ENCODE assay signal across 27 mouse cellular contexts in the genomic region with DNA sequence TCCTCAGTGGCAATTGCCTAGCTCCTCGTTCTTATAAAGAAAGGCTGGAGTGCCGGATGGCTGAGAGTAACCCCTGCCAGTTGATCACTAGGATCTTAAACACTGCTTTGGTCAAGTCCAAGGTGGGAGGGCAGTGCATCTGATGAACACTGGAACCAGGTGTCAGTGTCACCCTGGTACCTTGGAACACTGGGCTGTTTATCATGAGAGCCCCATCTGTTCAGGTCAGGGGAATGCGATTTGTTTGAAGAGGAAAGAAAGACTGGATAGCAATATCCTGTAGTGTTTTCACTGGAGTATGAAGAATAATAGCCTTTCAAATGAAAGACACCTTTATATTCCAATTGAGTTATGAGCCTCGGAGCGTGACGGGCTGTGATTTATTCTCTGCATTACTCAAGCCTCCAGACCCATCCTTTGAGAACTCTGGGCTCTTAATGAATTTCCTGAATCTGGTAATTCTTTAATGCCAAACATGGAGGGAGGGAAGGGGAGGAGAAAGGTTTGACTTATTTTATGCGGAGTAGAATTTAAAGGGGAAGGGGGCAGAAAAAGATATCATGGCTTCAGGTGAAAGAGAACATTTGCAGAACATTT. TPM values are rescaled to one million over a fixed set of nuclear protein-coding genes. Genes with fewer than 3 reads are reported as not detected.
DNase-seq lines count a peak whose midpoint lies in the region; ATAC-seq and TF ChIP-seq lines count a peak whose summit lies in the region.
"Had no signal": no experiment of that assay in that cellular context is flagged by ENCODE, and none has a peak within 500 bp of the region (broad histone marks: within the 10 kb centered on the region; RNA-seq: fewer than 3 reads in every experiment).

No protein-coding gene starts in this region.

- 9% methylated on average over 7 of the region's 7 CpGs for WGBS in kidney, postnatal 0 days
- 11% methylated on average over 7 of the region's 7 CpGs for WGBS in kidney, embryonic 16.5 days
- WGBS in hindbrain, embryonic 12.5 days, result 56% methylated on average over 7 of the region's 7 CpGs
- 54% methylated on average over 7 of the region's 7 CpGs for WGBS in hindbrain, embryonic 16.5 days
- 33% methylated on average over 7 of the region's 7 CpGs for WGBS in neural tube, embryonic 13.5 days
- 64% methylated on average over 7 of the region's 7 CpGs for WGBS in lung, postnatal 0 days

- no peak overlapping the region for H3K4me2 ChIP-seq in kidney, postnatal 0 days (ENCODE audit: low read length)
- no peak overlapping the region for H3K4me2 ChIP-seq in kidney, embryonic 16.5 days (replicated peaks; ENCODE audit: low read depth, low read length)
- no peak overlapping the region for H3K4me2 ChIP-seq in hindbrain, embryonic 12.5 days (replicated peaks)
- no peak overlapping the region for H3K4me2 ChIP-seq in hindbrain, embryonic 16.5 days (ENCODE audit: low read length)
- H3K4me2 ChIP-seq in neural tube, embryonic 13.5 days, result no peak overlapping the region
- H3K4me2 ChIP-seq in lung, postnatal 0 days (replicated peaks; ENCODE audit: low read depth, low read length), result no peak overlapping the region
- H3K4me2 ChIP-seq: heart, embryonic 11.5 days; liver, embryonic 15.5 days; lung, embryonic 15.5 days had no signal

- H3K36me3 ChIP-seq in kidney, postnatal 0 days (ENCODE audit: insufficient read depth, low read length), result no peaks in the 10 kb centered on the region
- H3K36me3 ChIP-seq in kidney, embryonic 16.5 days (ENCODE audit: insufficient read depth, low read length), result no peaks in the 10 kb centered on the region
- no peaks in the 10 kb centered on the region for H3K36me3 ChIP-seq in hindbrain, embryonic 12.5 days
- H3K36me3 ChIP-seq in hindbrain, embryonic 16.5 days (ENCODE audit: control insufficient read depth, insufficient read depth, low read length), result no peaks in the 10 kb centered on the region
- H3K36me3 ChIP-seq in neural tube, embryonic 13.5 days, result no peaks in the 10 kb centered on the region
- H3K36me3 ChIP-seq in lung, postnatal 0 days (ENCODE audit: insufficient read depth, low read length), result no peaks in the 10 kb centered on the region
- H3K36me3 ChIP-seq: G1E; limb, embryonic 10.5 days; liver, embryonic 15.5 days; lung, embryonic 15.5 days had no signal

- H3K9me3 ChIP-seq in kidney, postnatal 0 days (replicated peaks; ENCODE audit: low read length), result no peaks in the 10 kb centered on the region
- H3K9me3 ChIP-seq in kidney, embryonic 16.5 days (ENCODE audit: low read length), result peaks cover 6% of the 10 kb centered on the region; the same call in 1 of the 2 replicates
- H3K9me3 ChIP-seq in hindbrain, embryonic 12.5 days (replicated peaks), result no peaks in the 10 kb centered on the region
- no peaks in the 10 kb centered on the region for H3K9me3 ChIP-seq in hindbrain, embryonic 16.5 days (ENCODE audit: control insufficient read depth, low read length)
- H3K9me3 ChIP-seq in neural tube, embryonic 13.5 days, result no peaks in the 10 kb centered on the region
- H3K9me3 ChIP-seq in lung, postnatal 0 days (ENCODE audit: low read length), result no peaks in the 10 kb centered on the region
- H3K9me3 ChIP-seq: G1E; limb, embryonic 10.5 days; liver, embryonic 15.5 days; lung, embryonic 15.5 days had no signal

- H3K4me3 ChIP-seq in kidney, postnatal 0 days (replicated peaks; ENCODE audit: low read depth, low read length), result no peak overlapping the region
- no peak overlapping the region for H3K4me3 ChIP-seq in kidney, embryonic 16.5 days (ENCODE audit: low read length)
- H3K4me3 ChIP-seq in hindbrain, embryonic 12.5 days, result no peak overlapping the region
- no peak overlapping the region for H3K4me3 ChIP-seq in hindbrain, embryonic 16.5 days (ENCODE audit: low read length)
- H3K4me3 ChIP-seq in neural tube, embryonic 13.5 days, result no peak overlapping the region
- H3K4me3 ChIP-seq in lung, postnatal 0 days (ENCODE audit: low read depth, low read length), result no peak overlapping the region
- H3K4me3 ChIP-seq: limb, embryonic 10.5 days; liver, embryonic 15.5 days; lung, embryonic 15.5 days; myocyte had no signal

- TF ChIP-seq EP300 in lung, postnatal 0 days (IDR thresholded peaks at IDR 0.05), result no peak

- no peak overlapping the region for H3K9ac ChIP-seq in kidney, postnatal 0 days (ENCODE audit: low read depth, low read length)
- no peak overlapping the region for H3K9ac ChIP-seq in kidney, embryonic 16.5 days (replicated peaks; ENCODE audit: low read length)
- no peak overlapping the region for H3K9ac ChIP-seq in hindbrain, embryonic 12.5 days
- H3K9ac ChIP-seq in hindbrain, embryonic 16.5 days (ENCODE audit: low read depth, low read length), result no peak overlapping the region
- no peak overlapping the region for H3K9ac ChIP-seq in neural tube, embryonic 13.5 days
- no peak overlapping the region for H3K9ac ChIP-seq in lung, postnatal 0 days (replicated peaks; ENCODE audit: low read depth)
- H3K9ac ChIP-seq: liver, embryonic 15.5 days; lung, embryonic 15.5 days had no signal

- ATAC-seq in kidney, postnatal 0 days (replicated peaks; ENCODE audit: low FRiP score, low read depth), result no peak
- no peak for ATAC-seq in kidney, embryonic 16.5 days (ENCODE audit: low FRiP score, low TSS enrichment)
- ATAC-seq in hindbrain, embryonic 12.5 days (ENCODE audit: low FRiP score), result 0 out of 2 replicates have a peak, but pooled peaks have one; percentile 43
- peak; percentile 63; the same call in 1 of the 2 replicates for ATAC-seq in hindbrain, embryonic 16.5 days
- peak; percentile 32; the same call in 1 of the 2 replicates for ATAC-seq in neural tube, embryonic 13.5 days (ENCODE audit: low read depth)
- no peak for ATAC-seq in lung, postnatal 0 days
- ATAC-seq: forebrain, embryonic 14.5 days; intestine, embryonic 16.5 days had no signal

- no peak for TF ChIP-seq CTCF in kidney, postnatal 0 days (IDR thresholded peaks at IDR 0.05; ENCODE audit: low read depth)
- no peak for TF ChIP-seq CTCF in lung, postnatal 0 days (IDR thresholded peaks at IDR 0.05)

- H3K27ac ChIP-seq in kidney, postnatal 0 days, result no peak overlapping the region
- H3K27ac ChIP-seq in kidney, embryonic 16.5 days (ENCODE audit: low read length), result no peak overlapping the region
- peak overlapping the region; percentile 64 for H3K27ac ChIP-seq in hindbrain, embryonic 12.5 days
- H3K27ac ChIP-seq in hindbrain, embryonic 16.5 days (ENCODE audit: low read depth, low read length), result 0 out of 2 replicates have a peak overlapping the region, but pooled peaks have one; percentile 19
- H3K27ac ChIP-seq in neural tube, embryonic 13.5 days (replicated peaks), result peak overlapping the region; percentile 61
- no peak overlapping the region for H3K27ac ChIP-seq in lung, postnatal 0 days (ENCODE audit: low read length)
- H3K27ac ChIP-seq: limb, embryonic 10.5 days; liver, embryonic 15.5 days; lung, embryonic 15.5 days had no signal

- DNase-seq in kidney, postnatal 0 days (ENCODE audit: low spot score), result peak; percentile 47
- DNase-seq in thymus, postnatal 14 days, result no peak
- no peak for DNase-seq in lung, postnatal 0 days (ENCODE audit: low spot score)
- DNase-seq: adrenal gland, adult 2 months; B cell, adult 2 months; cerebellum, adult 18-20 months; cerebellum, postnatal 25 days; gastrocnemius, postnatal 10 days; heart, adult 11 months; kidney, adult 9 months; liver; lung, postnatal 4 days; right cerebral cortex, postnatal 14 days; spleen, adult 18-20 months had no signal

- H3K27me3 ChIP-seq in kidney, postnatal 0 days (ENCODE audit: insufficient read depth, low read length), result no peaks in the 10 kb centered on the region
- no peaks in the 10 kb centered on the region for H3K27me3 ChIP-seq in kidney, embryonic 16.5 days (ENCODE audit: insufficient read depth, low read length)
- H3K27me3 ChIP-seq in hindbrain, embryonic 12.5 days, result no peaks in the 10 kb centered on the region
- H3K27me3 ChIP-seq in hindbrain, embryonic 16.5 days (replicated peaks; ENCODE audit: control insufficient read depth, insufficient read depth, low read length), result no peaks in the 10 kb centered on the region
- no peaks in the 10 kb centered on the region for H3K27me3 ChIP-seq in neural tube, embryonic 13.5 days
- no peaks in the 10 kb centered on the region for H3K27me3 ChIP-seq in lung, postnatal 0 days (replicated peaks; ENCODE audit: insufficient read depth, low read length)
- H3K27me3 ChIP-seq: CH12.LX; liver, embryonic 15.5 days; lung, embryonic 15.5 days had no signal

- H3K4me1 ChIP-seq in kidney, postnatal 0 days (replicated peaks; ENCODE audit: insufficient read depth, low read length), result 0 out of 2 replicates have a peak, but pooled peaks cover 5% of the 10 kb centered on the region
- peaks cover 16% of the 10 kb centered on the region for H3K4me1 ChIP-seq in kidney, embryonic 16.5 days (ENCODE audit: insufficient read depth, low read length)
- H3K4me1 ChIP-seq in hindbrain, embryonic 12.5 days, result peaks cover 7% of the 10 kb centered on the region
- no peaks in the 10 kb centered on the region for H3K4me1 ChIP-seq in hindbrain, embryonic 16.5 days (ENCODE audit: control insufficient read depth, insufficient read depth, low read depth, low read length)
- peaks cover 13% of the 10 kb centered on the region for H3K4me1 ChIP-seq in neural tube, embryonic 13.5 days (replicated peaks)
- no peaks in the 10 kb centered on the region for H3K4me1 ChIP-seq in lung, postnatal 0 days (ENCODE audit: insufficient read depth, low read depth, low read length)
- H3K4me1 ChIP-seq: liver, embryonic 15.5 days; lung, embryonic 15.5 days had no signal

RNA-seq across cellular contexts. Expression of a gene that starts 31.3 kb away (rescaled TPM):
- 11.2 and 13.1 TPM in 2 replicates for polyA plus RNA-seq in kidney, postnatal 0 days (2015; fragmentation: Nextera tagmentation; extraction: Ambion mirVana)
- 8.1 and 10.1 TPM in 2 replicates for polyA plus RNA-seq in kidney, embryonic 16.5 days (2015; fragmentation: Nextera tagmentation; extraction: Ambion mirVana)
- 22.3 and 23.9 TPM in 2 replicates for polyA plus RNA-seq in hindbrain, embryonic 12.5 days (2016; fragmentation: Nextera tagmentation; extraction: Ambion mirVana)
- polyA plus RNA-seq in hindbrain, embryonic 16.5 days (2015; fragmentation: Nextera tagmentation; extraction: Ambion mirVana), result 8.0 and 8.9 TPM in 2 replicates
- polyA plus RNA-seq in neural tube, embryonic 13.5 days (2015; fragmentation: Nextera tagmentation; extraction: Ambion mirVana), result 12.1 and 12.2 TPM in 2 replicates
- 30.5 TPM in 2 replicates for polyA plus RNA-seq in lung, postnatal 0 days (2015; fragmentation: Nextera tagmentation; extraction: Ambion mirVana)
- polyA plus RNA-seq: G1E had no signal

RNA-seq across cellular contexts. Expression of a gene that starts 53.7 kb away (rescaled TPM):
- 2.3 and 2.7 TPM in 2 replicates for polyA plus RNA-seq in kidney, postnatal 0 days (2015; fragmentation: Nextera tagmentation; extraction: Ambion mirVana)
- polyA plus RNA-seq in kidney, embryonic 16.5 days (2015; fragmentation: Nextera tagmentation; extraction: Ambion mirVana), result 3.0 and 3.6 TPM in 2 replicates
- polyA plus RNA-seq in hindbrain, embryonic 12.5 days (2016; fragmentation: Nextera tagmentation; extraction: Ambion mirVana), result 7.4 and 8.0 TPM in 2 replicates
- 17.8 and 18.2 TPM in 2 replicates for polyA plus RNA-seq in hindbrain, embryonic 16.5 days (2015; fragmentation: Nextera tagmentation; extraction: Ambion mirVana)
- polyA plus RNA-seq in neural tube, embryonic 13.5 days (2015; fragmentation: Nextera tagmentation; extraction: Ambion mirVana), result 9.2 and 11.9 TPM in 2 replicates
- 2.1 and 2.3 TPM in 2 replicates for polyA plus RNA-seq in lung, postnatal 0 days (2015; fragmentation: Nextera tagmentation; extraction: Ambion mirVana)
- polyA plus RNA-seq: G1E had no signal

Comparison
In these comparisons a context has a peak if more than half of its experiments do, and no peak if none do; other contexts are left out.
1. ATAC-seq: peak in hindbrain, embryonic 12.5 days (single experiment), hindbrain, embryonic 16.5 days (single experiment) and neural tube, embryonic 13.5 days (single experiment); none in kidney, postnatal 0 days (single experiment), kidney, embryonic 16.5 days (single experiment) and lung, postnatal 0 days (single experiment).
2. H3K27ac ChIP-seq: peak in hindbrain, embryonic 12.5 days (single experiment), hindbrain, embryonic 16.5 days (single experiment) and neural tube, embryonic 13.5 days (single experiment); none in kidney, postnatal 0 days (single experiment), kidney, embryonic 16.5 days (single experiment) and lung, postnatal 0 days (single experiment).